Mouse (Mus musculus) heart, adult 2 months (tissue): ENCODE measurements around the gene Foxe1. TPM values are rescaled to one million over a fixed set of nuclear protein-coding genes. Genes with fewer than 3 reads are reported as not detected.
A peak's percentile ranks its signal among the peaks of the same experiment; 100 is the strongest.

Experiments
- DNase-seq, 2 experiments: peaks; one replicate each; pipeline ENCODE4 v3.0.0; 2021
- H3K27ac ChIP-seq: fragments of 200-600 bp; 2 replicates; pipeline ENCODE4 v1.8.1; 2022
- H3K27me3 ChIP-seq: fragments of 200-500 bp; 2 replicates; pipeline ENCODE4 v1.6.1; 2012; ENCODE audit warnings: mild to moderate bottlenecking, low read length, inconsistent platforms, mixed read lengths; ENCODE audit not compliant: control insufficient read depth, insufficient read depth
- H3K36me3 ChIP-seq: fragments of 200-500 bp; 2 replicates; pipeline ENCODE4 v1.6.1; 2012; ENCODE audit warnings: low read length, inconsistent platforms; ENCODE audit not compliant: control insufficient read depth, insufficient read depth
- H3K4me1 ChIP-seq: fragments of 200-500 bp; 2 replicates; pipeline ENCODE4 v1.6.1; 2011; ENCODE audit warnings: low read length; ENCODE audit not compliant: control insufficient read depth, insufficient read depth
- H3K4me3 ChIP-seq: fragments of 200-600 bp; 2 replicates; pipeline ENCODE4 v1.8.1; 2022
- H3K79me2 ChIP-seq: fragments of 200-500 bp; replicated peaks from 2 replicates; pipeline ENCODE4 v1.6.1; 2012; ENCODE audit warnings: mild to moderate bottlenecking, inconsistent platforms, low read length, moderate library complexity, mixed read lengths; ENCODE audit not compliant: control insufficient read depth, insufficient read depth
- H3K9ac ChIP-seq: fragments of 200-500 bp; 2 replicates; pipeline ENCODE4 v1.6.1; 2012; ENCODE audit warnings: low read depth, mild to moderate bottlenecking, control low read depth, inconsistent platforms, low read length, mixed read lengths
- CTCF ChIP-seq: fragments of 200-600 bp; IDR thresholded peaks from 2 replicates; pipeline ENCODE4 v1.8.1; 2022; ENCODE audit warnings: antibody characterized with exemption, mild to moderate bottlenecking, moderate library complexity
- EP300 ChIP-seq: fragments of 200-500 bp; IDR thresholded peaks from 2 replicates; pipeline ENCODE4 v1.6.1; 2011; ENCODE audit warnings: low read depth, low read length, control low read depth; ENCODE audit not compliant: insufficient read depth
- POLR2A ChIP-seq: fragments of 200-500 bp; IDR thresholded peaks from 2 replicates; pipeline ENCODE4 v1.6.1; 2011; ENCODE audit warnings: mild to moderate bottlenecking, low read depth, low read length, control low read depth; ENCODE audit not compliant: insufficient read depth
- WGBS: fragments of 180-500 bp; shearing (Covaris S2); methylation state at CpG from one replicate; pipeline ENCODE4 v1.1.7; 2018; 5-methylcytosine and 5-hydroxymethylcytosine counted together
- intact Hi-C: fragments of 180-260 bp; cut with DNase I; formaldehyde crosslinking; loops from one replicate; pipeline ENCODE4 v1.15.1; 2025
- long read RNA-seq: library from polyadenylated mRNA; stranded (forward); transcript quantifications from one replicate; pipeline ENCODE4 v2.0.0, GENCODE M21; 2021
- polyA plus RNA-seq: library from polyadenylated mRNA; depleted of rRNA; stranded (reverse); fragments of >200 nt; gene quantifications from 2 replicates; pipeline ENCODE4 v1.2.3, GENCODE M21; 2012; rRNA removed
- total RNA-seq, 2 experiments: library from RNA; stranded (reverse); gene quantifications; 2 replicates each; pipeline ENCODE4 v1.2.3; 2021

The Foxe1 gene
- total RNA-seq (not detected), polyA plus RNA-seq (not detected in 2 replicates)
- long read RNA-seq, result 0 reads

- TF ChIP-seq CTCF (no peak), POLR2A (no peak), EP300 (no peak)
- peaks cover 40% of the 10 kb centered on the region for H3K27me3 ChIP-seq
- no peaks in the 10 kb centered on the region for H3K36me3 ChIP-seq
- no peak within 1 kb of the TSS for H3K9ac ChIP-seq
- intact Hi-C loops, result no loop called here
- H3K79me2 ChIP-seq, result no peaks in the 10 kb centered on the region
- 5% methylated on average over 69 of the region's 70 CpGs for WGBS
- no peaks in the 10 kb centered on the region for H3K4me1 ChIP-seq
- no peak within 1 kb of the TSS for H3K27ac ChIP-seq
- H3K4me3 ChIP-seq, result peak within 1 kb of the TSS; percentile 38
- DNase-seq, result no peak
Observed at GRCm38 (mm10) chr4:46343596-46344260, at the start of gene Foxe1. Gene Foxe1 (plus strand): TSS chr4:46343609.

GRCm38 (mm10) chr4:46304071-46304470 is 39.3 kb upstream of the Foxe1 start:
- no peaks in the 10 kb centered on the region for H3K36me3 ChIP-seq
- H3K4me1 ChIP-seq, result 0 out of 2 replicates have a peak, but pooled peaks cover 3% of the 10 kb centered on the region
- intact Hi-C loops, result loop anchor here (10.0 kb wide), 1 partner anchor 151 kb away; the partner anchor contains the start of gene Anp32b
- peak overlapping the region; percentile 95 for H3K27ac ChIP-seq
- 4% methylated on average over 8 of the region's 8 CpGs for WGBS
- no peaks in the 10 kb centered on the region for H3K79me2 ChIP-seq
- H3K9ac ChIP-seq, result no peak overlapping the region
- peak; percentile 82 to 88 for DNase-seq
- peak overlapping the region; percentile 89 for H3K4me3 ChIP-seq
- TF ChIP-seq CTCF (no peak), EP300 (no peak), POLR2A (no peak)
- H3K27me3 ChIP-seq, result no peaks in the 10 kb centered on the region

- H3K79me2 ChIP-seq, result no peaks in the 10 kb centered on the region
- TF ChIP-seq EP300 (no peak), CTCF (peak; percentile 40), POLR2A (peak; percentile 49; the same call in 1 of the 2 replicates)
- DNase-seq, result peak; percentile 92 to 95
- WGBS, result under 1% methylated on average over 47 of the region's 78 CpGs
- peak overlapping the region; percentile 95 for H3K27ac ChIP-seq
- H3K4me3 ChIP-seq, result peak overlapping the region; percentile 89
- H3K4me1 ChIP-seq, result 0 out of 2 replicates have a peak, but pooled peaks cover 3% of the 10 kb centered on the region
- no peaks in the 10 kb centered on the region for H3K27me3 ChIP-seq
- H3K36me3 ChIP-seq, result no peaks in the 10 kb centered on the region
- intact Hi-C loops, result loop anchor here (5.0 to 10.0 kb wide), 2 partner anchors 103 to 150 kb away; partner anchors contain the start of gene Anp32b
- peak overlapping the region; percentile 98 for H3K9ac ChIP-seq
Observed at GRCm38 (mm10) chr4:46304757-46305384, 38.5 kb upstream of the Foxe1 start.

- peak overlapping the region; percentile 95 for H3K27ac ChIP-seq
- TF ChIP-seq EP300 (no peak), POLR2A (no peak), CTCF (no peak)
- H3K27me3 ChIP-seq, result no peaks in the 10 kb centered on the region
- H3K9ac ChIP-seq, result no peak overlapping the region
- WGBS, result 35% methylated on average over 7 of the region's 7 CpGs
- H3K36me3 ChIP-seq, result no peaks in the 10 kb centered on the region
- no peaks in the 10 kb centered on the region for H3K79me2 ChIP-seq
- H3K4me3 ChIP-seq, result peak overlapping the region; percentile 89
- peak in 1 of 2 experiments; percentile 28 for DNase-seq
- intact Hi-C loops, result loop anchor here (5.0 to 10.0 kb wide), 2 partner anchors 103 to 149 kb away; partner anchors contain the start of gene Anp32b
- H3K4me1 ChIP-seq, result 0 out of 2 replicates have a peak, but pooled peaks cover 3% of the 10 kb centered on the region
Observed at GRCm38 (mm10) chr4:46305436-46305835, 38.0 kb upstream of the Foxe1 start.

- Histone ChIP-seq H3K27ac (peak overlapping the region; percentile 33), H3K27me3 (no peaks in the 10 kb centered on the region), H3K79me2 (no peaks in the 10 kb centered on the region), H3K4me1 (peaks cover 3% of the 10 kb centered on the region; the same call in 1 of the 2 replicates), H3K9ac (no peak overlapping the region), H3K4me3 (peak overlapping the region; percentile 18; the same call in 1 of the 2 replicates), H3K36me3 (no peaks in the 10 kb centered on the region)
- peak; percentile 74 to 81 for DNase-seq
- 33% methylated on average over 9 of the region's 9 CpGs for WGBS
- TF ChIP-seq EP300 (peak; percentile 86), CTCF (no peak), POLR2A (no peak)
- intact Hi-C loops, result loop anchor here (5.0 to 10.0 kb wide), 2 partner anchors 105 to 147 kb away; partner anchors contain the start of gene Anp32b
Observed at GRCm38 (mm10) chr4:46307341-46307740, 36.1 kb upstream of the Foxe1 start.

- no peaks in the 10 kb centered on the region for H3K79me2 ChIP-seq
- peak in 1 of 2 experiments; percentile 10 for DNase-seq
- WGBS, result 79% methylated on average over 7 of the region's 7 CpGs
- H3K27ac ChIP-seq, result no peak overlapping the region
- no peaks in the 10 kb centered on the region for H3K36me3 ChIP-seq
- H3K4me3 ChIP-seq, result no peak overlapping the region
- H3K4me1 ChIP-seq, result peaks cover 3% of the 10 kb centered on the region; the same call in 1 of the 2 replicates
- H3K27me3 ChIP-seq, result no peaks in the 10 kb centered on the region
- intact Hi-C loops, result loop anchor here (5.0 to 10.0 kb wide), 2 partner anchors 106 to 147 kb away; partner anchors contain the start of gene Anp32b
- H3K9ac ChIP-seq, result no peak overlapping the region
- TF ChIP-seq POLR2A, result no peak
Observed at GRCm38 (mm10) chr4:46307869-46308268, 35.5 kb upstream of the Foxe1 start.
